Mouse (Mus musculus): ENCODE results near the gene Spata18.

Gene Spata18

GRCm38 (mm10) chr5:73667877-73668276 is 16.7 kb downstream of the Spata18 start:
- DNase-seq, result no peak

GRCm38 (mm10) chr5:73669386-73669785 is 18.2 kb downstream of the Spata18 start:
- DNase-seq, result no peak

DNA sequence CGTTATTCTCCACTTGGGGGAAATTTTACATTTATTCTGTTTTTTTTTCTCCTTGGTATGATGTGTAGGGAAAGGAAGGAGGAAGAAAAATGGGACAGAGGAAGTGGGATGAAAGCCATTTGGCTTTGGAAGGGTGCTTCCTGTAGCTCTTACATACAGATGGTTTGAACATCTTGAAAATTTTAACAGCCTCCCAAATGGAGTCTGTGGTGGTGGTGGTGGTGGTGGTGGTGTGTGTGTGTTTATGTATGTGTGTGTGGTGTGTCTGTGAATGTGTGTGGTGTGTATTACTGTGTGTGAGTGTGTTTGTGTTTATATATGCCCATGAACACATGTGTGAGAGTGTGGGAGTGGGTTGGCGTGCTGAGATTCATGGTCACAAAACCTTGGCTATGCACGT is 24.4 kb downstream of the Spata18 start:
- no peak for DNase-seq

- no peak for DNase-seq
Observed at GRCm38 (mm10) chr5:73676626-73677025, 25.4 kb downstream of the Spata18 start.

- DNase-seq, result no peak
Observed at GRCm38 (mm10) chr5:73683221-73683620, 32.0 kb downstream of the Spata18 start.

DNA sequence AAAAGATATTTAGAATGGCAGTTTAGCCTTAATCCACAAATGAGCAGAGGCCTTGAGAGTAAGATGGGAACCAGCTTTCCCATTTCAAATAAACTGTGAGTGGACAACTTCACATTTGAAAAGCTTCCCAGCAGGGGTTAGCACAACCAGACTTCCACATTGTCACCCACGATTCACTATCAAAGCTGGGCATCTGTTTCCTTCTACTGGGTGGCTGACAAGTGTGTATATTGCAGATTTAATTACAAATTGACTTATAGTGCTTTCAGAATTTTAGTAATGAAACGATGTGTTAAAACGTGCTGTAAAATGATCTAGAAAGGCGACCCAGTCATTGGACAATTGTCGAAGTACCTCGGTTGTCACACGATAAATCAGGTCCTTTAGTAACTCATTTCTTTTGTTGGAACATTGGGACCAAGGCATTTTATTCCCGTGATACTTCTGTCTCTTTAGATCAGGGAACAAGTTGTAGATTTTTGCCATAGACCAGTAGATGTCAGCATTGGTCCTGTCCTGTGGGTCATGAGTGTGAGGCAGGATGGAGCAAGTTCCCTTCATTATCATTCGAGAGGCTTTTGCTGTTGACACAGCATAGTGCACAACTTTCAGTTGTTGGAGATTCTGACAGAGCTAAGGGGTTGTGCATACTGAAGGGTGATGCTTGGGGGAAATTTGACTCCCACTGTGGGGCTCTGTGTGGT is 32.7 kb downstream of the Spata18 start:
- DNase-seq, result no peak

GRCm38 (mm10) chr5:73686149-73686548 is 35.0 kb downstream of the Spata18 start:
- peak; percentile 24 to 45 for DNase-seq

DNA sequence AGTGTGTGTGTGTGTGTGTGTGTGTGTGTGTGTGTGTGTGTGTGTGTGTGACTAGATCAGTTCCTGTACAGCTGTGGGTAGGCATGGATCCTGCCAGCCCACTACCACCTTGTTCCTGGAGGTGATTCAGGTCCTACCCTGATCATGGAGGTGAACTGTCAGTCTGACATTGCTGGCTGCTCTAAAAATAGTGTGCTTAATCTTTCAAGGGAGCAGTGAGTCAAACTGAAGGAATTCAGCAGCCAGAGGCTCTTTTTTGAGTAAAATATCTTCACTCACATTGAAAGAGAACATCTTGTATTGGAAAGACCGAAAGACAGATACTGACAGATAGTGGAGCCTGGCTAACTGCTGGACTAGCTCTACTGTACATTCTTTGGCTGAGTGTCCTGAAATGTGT is 37.4 kb downstream of the Spata18 start:
- no peak for DNase-seq

GRCm38 (mm10) chr5:73690146-73690545 is 39.0 kb downstream of the Spata18 start:
- DNase-seq, result peak in 1 of 2 experiments; percentile 14

GRCm38 (mm10) chr5:73691723-73692520 is 40.7 kb downstream of the Spata18 start:
- DNase-seq, result no peak

DNA sequence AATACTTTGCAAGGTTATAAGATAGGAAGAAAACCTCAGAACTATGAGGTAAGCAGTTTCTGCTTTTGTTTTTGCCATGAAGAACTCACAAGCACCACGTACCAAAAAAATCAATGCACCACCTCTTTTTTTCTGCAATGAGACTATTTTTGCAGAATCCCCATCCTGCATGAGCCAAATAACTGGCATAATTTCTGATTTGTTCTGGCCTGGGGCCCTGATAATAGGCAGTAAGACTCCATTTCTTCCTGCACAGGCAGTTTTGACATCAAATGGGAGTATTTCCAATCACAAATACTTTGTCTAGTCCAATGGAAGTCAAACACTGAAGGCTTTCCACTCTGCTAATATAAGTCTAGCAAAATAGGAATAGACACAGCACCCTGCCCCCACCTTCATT is 42.6 kb downstream of the Spata18 start:
- no peak for DNase-seq

DNA sequence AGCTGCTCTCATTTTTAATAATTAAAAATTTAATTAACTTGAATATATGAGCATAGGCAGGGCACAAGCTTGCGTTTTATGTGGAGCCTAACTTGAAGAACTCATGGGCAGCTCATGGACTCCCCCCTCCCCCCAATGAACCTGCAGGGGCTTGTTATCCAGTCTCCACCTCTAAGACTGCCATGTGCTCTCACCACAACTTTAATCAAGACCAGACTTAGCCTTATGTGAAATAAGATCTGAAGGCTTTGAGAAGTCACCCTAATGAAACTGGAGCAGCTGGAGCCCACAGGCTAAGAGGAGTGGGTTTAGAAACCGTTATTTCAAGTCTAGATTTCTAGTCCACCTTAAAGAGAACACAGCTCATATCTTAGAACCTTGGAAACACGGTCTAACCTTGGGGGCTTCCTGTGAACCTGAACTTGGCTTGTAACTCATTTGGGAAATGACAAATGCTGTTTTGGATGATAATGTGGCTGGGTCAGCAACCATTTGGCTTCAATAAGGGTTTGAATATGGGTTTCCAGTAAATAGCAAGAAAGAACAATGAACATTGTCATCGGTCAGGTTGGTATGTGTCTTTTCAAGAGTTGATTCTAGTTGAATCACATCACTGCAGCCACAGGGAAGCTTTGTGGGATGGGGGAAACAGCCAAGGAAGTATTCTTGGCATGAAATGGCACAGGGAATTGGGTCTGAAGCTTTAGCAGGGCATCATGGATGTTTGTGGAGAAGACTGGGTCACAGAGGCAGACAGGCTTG is 43.3 kb downstream of the Spata18 start:
- no peak for DNase-seq

DNA sequence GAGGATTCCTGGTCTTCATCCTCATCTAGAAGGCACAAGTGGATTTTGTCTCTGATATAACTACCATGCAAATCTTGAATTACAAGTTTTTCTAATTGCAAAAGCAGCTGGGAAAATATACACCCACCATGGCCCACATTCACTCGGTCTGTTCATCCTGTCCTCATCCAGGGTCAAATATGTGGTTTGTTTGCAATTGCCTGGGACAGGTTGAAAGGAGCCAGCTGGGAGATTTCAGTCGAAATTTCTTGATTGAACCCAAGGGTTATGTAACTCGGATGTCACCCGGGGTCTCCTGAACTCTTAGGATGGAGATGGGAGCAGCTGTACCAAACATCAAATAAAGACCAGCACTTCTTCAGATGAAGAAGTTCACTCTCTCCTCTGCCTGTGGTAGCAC is 46.5 kb downstream of the Spata18 start:
- no peak for DNase-seq

- DNase-seq, result peak in 1 of 2 experiments; percentile 20
Observed at GRCm38 (mm10) chr5:73701063-73701890, 50.1 kb downstream of the Spata18 start.

DNA sequence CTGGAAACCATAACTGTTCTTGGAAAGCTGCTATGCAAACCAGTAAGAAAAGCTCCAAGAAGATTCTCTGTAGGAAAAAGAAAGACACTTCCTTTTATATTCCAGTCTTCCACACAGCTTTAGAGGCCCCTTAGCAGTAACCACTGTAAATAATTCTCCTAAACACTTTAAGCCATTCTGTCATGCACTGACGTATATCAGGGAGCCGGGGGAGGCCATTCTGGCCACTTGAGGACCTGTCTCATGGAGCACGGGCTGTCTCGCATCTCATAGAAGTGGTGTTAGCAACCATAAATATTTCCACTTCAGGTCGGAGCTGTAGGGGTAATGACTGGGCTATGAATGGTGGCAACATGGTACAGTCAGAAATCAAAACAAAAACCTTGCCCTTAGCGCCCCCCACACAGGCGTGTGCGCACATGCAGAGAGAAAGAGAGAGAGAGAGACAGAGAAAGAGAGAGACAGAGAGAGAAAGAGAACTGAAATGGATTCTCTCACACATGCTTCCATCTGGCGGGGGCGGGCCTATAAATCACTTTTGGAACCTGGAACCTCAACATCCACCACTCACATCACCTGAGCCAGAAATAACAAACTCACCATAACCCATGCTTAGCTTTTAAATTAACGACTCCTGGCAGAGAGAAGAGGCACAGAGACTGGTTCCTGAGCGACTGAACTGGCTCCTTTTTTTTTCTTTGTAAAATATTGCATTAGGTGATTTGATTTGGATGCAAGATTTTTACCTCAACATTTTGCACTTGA is 50.9 kb downstream of the Spata18 start:
- no peak for DNase-seq

DNA sequence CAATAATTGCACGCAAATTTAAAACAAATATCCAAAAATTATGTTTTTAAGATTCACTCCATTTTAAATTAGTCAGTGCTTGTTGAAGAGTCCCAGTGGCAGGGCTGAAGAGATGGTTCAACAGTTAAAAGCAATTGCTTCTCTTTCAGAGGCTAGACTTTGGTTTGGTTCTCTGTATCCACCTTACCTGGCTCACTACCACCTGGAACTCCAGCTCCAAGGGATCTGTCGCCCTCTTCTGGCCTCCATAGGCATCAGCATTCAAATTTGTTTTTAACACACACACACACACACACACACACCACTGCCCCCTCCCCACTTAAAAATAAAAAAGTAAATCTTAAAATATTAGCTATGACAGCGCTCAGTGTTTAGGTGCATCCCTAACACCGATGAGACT is 51.9 kb downstream of the Spata18 start:
- DNase-seq, result no peak

DNA sequence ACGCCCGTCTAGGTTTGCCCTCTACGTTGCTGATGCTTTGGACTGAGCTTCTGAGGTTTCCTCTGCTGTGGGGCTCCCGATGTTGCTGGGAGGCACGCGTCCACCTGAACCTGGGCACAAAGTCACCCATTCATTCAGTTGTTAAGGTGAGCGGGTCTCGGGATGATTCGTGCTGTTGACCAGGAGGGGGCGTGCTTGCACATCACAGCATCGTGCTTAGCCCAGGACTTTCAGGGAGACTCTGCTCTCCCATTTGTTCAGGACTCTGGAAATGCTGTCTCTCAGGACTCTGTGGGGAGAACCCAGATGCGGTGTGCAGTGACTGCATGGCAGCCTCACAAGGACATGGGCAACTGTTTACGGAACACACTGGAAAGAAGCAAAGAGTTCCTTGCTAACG is 53.1 kb downstream of the Spata18 start:
- DNase-seq, result peak in 1 of 2 experiments; percentile 12

DNA sequence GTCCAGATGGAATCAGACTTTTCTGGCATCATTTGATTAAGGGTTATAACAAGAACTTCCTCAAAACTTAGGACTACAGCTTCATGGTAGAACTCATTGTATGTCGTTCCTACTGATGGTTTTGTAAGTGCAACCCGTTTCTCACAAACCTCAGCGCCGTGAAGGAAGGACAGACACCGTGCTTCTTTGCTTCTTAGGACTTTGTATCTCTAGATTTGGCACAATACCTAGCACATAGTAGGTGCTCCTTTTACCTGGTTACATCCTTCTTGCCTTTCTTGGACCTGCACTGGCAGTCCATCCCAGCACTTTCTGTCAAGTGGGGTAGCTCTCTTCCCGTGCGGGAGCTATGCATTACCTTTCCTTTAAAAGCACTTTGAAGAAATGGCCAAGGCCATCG is 53.6 kb downstream of the Spata18 start:
- no peak for DNase-seq

GRCm38 (mm10) chr5:73705290-73705689 is 54.1 kb downstream of the Spata18 start:
- no peak for DNase-seq

DNA sequence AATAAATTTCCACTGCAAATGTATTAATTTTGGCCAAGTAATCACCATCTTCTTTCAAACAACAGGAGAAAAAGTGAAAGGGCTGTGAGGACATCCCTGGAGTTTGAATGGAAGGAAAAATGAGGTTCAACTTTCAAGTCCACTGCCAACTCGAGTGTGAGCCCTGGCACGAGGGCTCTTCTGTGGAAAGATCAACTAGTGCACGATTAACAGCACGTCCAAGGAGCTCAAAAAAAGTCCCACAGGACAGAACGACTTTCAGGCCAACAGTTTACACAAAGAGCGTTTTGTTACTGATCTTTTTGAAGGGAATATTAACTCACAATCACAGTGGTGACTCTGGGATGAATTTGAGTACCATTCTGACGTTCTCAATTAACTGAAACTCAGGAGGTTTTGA is 61.7 kb downstream of the Spata18 start:
- DNase-seq, result no peak

GRCm38 (mm10) chr5:73716941-73717340 is 65.8 kb downstream of the Spata18 start:
- no peak for DNase-seq
